Mouse (Mus musculus): Measurements from ENCODE around the gene Phf7. TPM values are rescaled to one million over a fixed set of nuclear protein-coding genes. Genes with fewer than 3 reads are reported as not detected.

The Phf7 gene
- polyA plus RNA-seq, 1 experiment from 2014 or later: 9.5 TPM

Other genes starting within 250 kb of the Phf7 start
- gene Glt8d1, start 249.9 kb downstream of the Phf7 start, polyA plus RNA-seq (2015; fragmentation: Nextera tagmentation; extraction: Ambion mirVana): 43.7 and 45.2 TPM in 2 replicates
- gene Spcs1, start 249.6 kb downstream of the Phf7 start, polyA plus RNA-seq (2015; fragmentation: Nextera tagmentation; extraction: Ambion mirVana): 337 and 339 TPM in 2 replicates
- 97.9 and 98.3 TPM in 2 replicates for gene Pbrm1, start 232.2 kb downstream of the Phf7 start, polyA plus RNA-seq (2015; fragmentation: Nextera tagmentation; extraction: Ambion mirVana)
- gene Gnl3, start 232.2 kb downstream of the Phf7 start, polyA plus RNA-seq (2015; fragmentation: Nextera tagmentation; extraction: Ambion mirVana): 53.1 and 63.0 TPM in 2 replicates
- gene Smim4, start 122.4 kb downstream of the Phf7 start, polyA plus RNA-seq (2015; fragmentation: Nextera tagmentation; extraction: Ambion mirVana): 90.4 and 95.8 TPM in 2 replicates
- gene Nt5dc2, start 120.3 kb downstream of the Phf7 start, polyA plus RNA-seq (2015; fragmentation: Nextera tagmentation; extraction: Ambion mirVana): 288 and 319 TPM in 2 replicates
- 36.6 and 43.8 TPM in 2 replicates for gene Stab1, start 82.7 kb downstream of the Phf7 start, polyA plus RNA-seq (2015; fragmentation: Nextera tagmentation; extraction: Ambion mirVana)
- 4,861 and 5,105 TPM in 2 replicates for gene Tnnc1, start 43.0 kb downstream of the Phf7 start, polyA plus RNA-seq (2015; fragmentation: Nextera tagmentation; extraction: Ambion mirVana)
- 331 and 376 TPM in 2 replicates for gene Nisch, start 34.4 kb downstream of the Phf7 start, polyA plus RNA-seq (2015; fragmentation: Nextera tagmentation; extraction: Ambion mirVana)
- 0.97 TPM in 2 replicates for gene Sema3g, start 33.5 kb downstream of the Phf7 start, polyA plus RNA-seq (2015; fragmentation: Nextera tagmentation; extraction: Ambion mirVana)
- 54.5 and 56.4 TPM in 2 replicates for gene Bap1, start 133 bp upstream of the Phf7 start, polyA plus RNA-seq (2015; fragmentation: Nextera tagmentation; extraction: Ambion mirVana)
- 0.54 and 0.92 TPM in 2 replicates for gene Dnah1, start 72.6 kb upstream of the Phf7 start, polyA plus RNA-seq (2015; fragmentation: Nextera tagmentation; extraction: Ambion mirVana)
- gene Capn7, start 85.3 kb upstream of the Phf7 start, polyA plus RNA-seq (2015; fragmentation: Nextera tagmentation; extraction: Ambion mirVana): 40.3 and 41.9 TPM in 2 replicates
- 25.8 and 26.4 TPM in 2 replicates for gene Sh3bp5, start 184.8 kb upstream of the Phf7 start, polyA plus RNA-seq (2015; fragmentation: Nextera tagmentation; extraction: Ambion mirVana)
- 13.0 and 14.7 TPM in 2 replicates for gene Eaf1, start 243.1 kb upstream of the Phf7 start, polyA plus RNA-seq (2015; fragmentation: Nextera tagmentation; extraction: Ambion mirVana)
- 41.1 and 47.3 TPM in 2 replicates for gene Mettl6, start 243.7 kb upstream of the Phf7 start, polyA plus RNA-seq (2015; fragmentation: Nextera tagmentation; extraction: Ambion mirVana)